Mouse (Mus musculus) adrenal gland, postnatal 14 days (tissue): ENCODE results near the gene Axin1. TPM values are rescaled to one million over a fixed set of nuclear protein-coding genes. Genes with fewer than 3 reads are reported as not detected.
"Not testable (repeated sequence)": the region's sequence is repeated elsewhere in the genome, so short reads cannot be mapped to it uniquely, and the experiment has no call there.

Source experiments
- DNase-seq: peaks from one replicate; pipeline ENCODE4 v3.0.0; 2021; ENCODE audit warnings: mixed read lengths
- total RNA-seq: library from RNA; stranded (reverse); gene quantifications from 2 replicates; pipeline ENCODE4 v1.2.3, GENCODE M21; 2021

Gene Axin1
- total RNA-seq, 1 experiment from 2014 or later, result 32.8 TPM

- DNase-seq, result no peak
These were observed 49.8 kb downstream of the Axin1 start for GRCm38 (mm10) chr17:26188091-26188805.

- DNase-seq, result not testable (repeated sequence)
These were observed 53.0 kb downstream of the Axin1 start for GRCm38 (mm10) chr17:26191486-26191885.

GRCm38 (mm10) chr17:26192481-26193190 is 54.1 kb downstream of the Axin1 start:
- no peak for DNase-seq

GRCm38 (mm10) chr17:26198892-26199291 is 60.4 kb downstream of the Axin1 start, which contains the start of gene Pdia2:
Pdia2 (minus strand) TSS chr17:26199087.
- DNase-seq, result no peak

- peak; percentile 59 for DNase-seq
These were observed 62.6 kb downstream of the Axin1 start for GRCm38 (mm10) chr17:26200831-26201705.

GRCm38 (mm10) chr17:26201998-26202397 is 63.5 kb downstream of the Axin1 start:
- peak; percentile 64 for DNase-seq

- peak; percentile 78 for DNase-seq
These were observed 64.2 kb downstream of the Axin1 start, which contains the start of gene Rgs11 for GRCm38 (mm10) chr17:26202737-26203136. Rgs11 (plus strand) TSS chr17:26202951.

GRCm38 (mm10) chr17:26203321-26203811 is 64.9 kb downstream of the Axin1 start:
- peak; percentile 57 for DNase-seq

- DNase-seq, result no peak
These were observed 66.3 kb downstream of the Axin1 start for GRCm38 (mm10) chr17:26204766-26205165.

GRCm38 (mm10) chr17:26206392-26206791 is 67.9 kb downstream of the Axin1 start:
- DNase-seq, result peak; percentile 60

GRCm38 (mm10) chr17:26207686-26208085 is 69.2 kb downstream of the Axin1 start, which contains the start of gene Arhgdig:
Arhgdig (minus strand) TSS chr17:26207786.
- DNase-seq, result no peak

- no peak for DNase-seq
These were observed 73.8 kb downstream of the Axin1 start for GRCm38 (mm10) chr17:26212241-26212640.

- DNase-seq, result no peak
These were observed 74.2 kb downstream of the Axin1 start for GRCm38 (mm10) chr17:26212681-26213080.

- DNase-seq, result no peak
These were observed 83.0 kb downstream of the Axin1 start for GRCm38 (mm10) chr17:26221508-26221907.

- peak; percentile 38 for DNase-seq
These were observed 86.7 kb downstream of the Axin1 start for GRCm38 (mm10) chr17:26225150-26225549.

GRCm38 (mm10) chr17:26229776-26230175 is 91.3 kb downstream of the Axin1 start:
- no peak for DNase-seq

- no peak for DNase-seq
These were observed 92.7 kb downstream of the Axin1 start for GRCm38 (mm10) chr17:26231156-26231555.

GRCm38 (mm10) chr17:26232863-26233262 is 94.4 kb downstream of the Axin1 start:
- no peak for DNase-seq

GRCm38 (mm10) chr17:26234386-26234785 is 95.9 kb downstream of the Axin1 start:
- no peak for DNase-seq

- DNase-seq, result no peak
These were observed 96.8 kb downstream of the Axin1 start for GRCm38 (mm10) chr17:26235077-26235815.

- no peak for DNase-seq
These were observed 99.2 kb downstream of the Axin1 start for GRCm38 (mm10) chr17:26237667-26238066.
